Mouse (Mus musculus): Measurements from ENCODE around the gene Dnase1l2. TPM values are rescaled to one million over a fixed set of nuclear protein-coding genes. Genes with fewer than 3 reads are reported as not detected.
A peak's percentile ranks its signal among the peaks of the same experiment; 100 is the strongest.

Dnase1l2 gene
- polyA plus RNA-seq, 1 experiment: 18.2 TPM

DNA sequence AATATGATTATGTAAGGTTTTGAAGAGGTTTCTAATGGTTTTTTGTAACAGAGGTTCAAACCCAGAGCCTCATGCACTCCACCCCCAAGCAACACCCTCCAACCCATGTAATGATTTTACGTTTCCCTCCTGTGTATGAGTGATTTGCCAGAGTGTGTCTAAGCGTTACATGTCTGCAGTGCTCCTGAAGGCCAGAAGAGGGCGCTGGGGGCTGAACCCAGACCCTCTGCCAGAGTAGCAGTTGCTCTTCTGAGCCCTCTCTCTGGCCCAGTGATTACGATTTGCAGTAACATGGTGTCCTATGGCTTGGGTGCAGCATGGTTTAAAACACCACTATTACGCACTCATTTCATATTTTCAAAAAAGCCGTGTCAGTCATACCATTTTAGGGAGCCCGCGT is 51.8 kb downstream of the Dnase1l2 start:
- H3K36me3 ChIP-seq (ENCODE audit: control insufficient read depth, insufficient read depth, low read length): no peaks in the 10 kb centered on the region
- no peaks in the 10 kb centered on the region for H3K4me1 ChIP-seq (replicated peaks; ENCODE audit: control insufficient read depth, insufficient read depth, low read length)
- H3K4me3 ChIP-seq (ENCODE audit: control insufficient read depth, insufficient read depth, low read length): no peak overlapping the region
- WGBS: 85% methylated on average over 8 of the region's 8 CpGs
- DNase-seq: peak; percentile 15
- no peak overlapping the region for H3K27ac ChIP-seq (ENCODE audit: control insufficient read depth, insufficient read depth, low read length)
- TF ChIP-seq POLR2A (IDR thresholded peaks at IDR 0.05; ENCODE audit: control insufficient read depth, extremely low read depth, insufficient read depth, low read length, poor library complexity) (no peak), CTCF (IDR thresholded peaks at IDR 0.05; ENCODE audit: borderline replicate concordance, control insufficient read depth, extremely low read depth, insufficient read depth, low read length, poor library complexity) (peak; percentile 42; the same call in 1 of the 2 replicates)
- H3K27me3 ChIP-seq (ENCODE audit: control insufficient read depth, insufficient read depth, low read length): no peaks in the 10 kb centered on the region

Other genes starting within 250 kb of the Dnase1l2 start
- 14.5 and 16.8 TPM in 2 replicates for gene Tbc1d24, start 237.5 kb downstream of the Dnase1l2 start, polyA plus RNA-seq (2012; rRNA removed)
- gene Ntn3, start 233.6 kb downstream of the Dnase1l2 start, polyA plus RNA-seq (2012; rRNA removed): 0.71 and 1.5 TPM in 2 replicates
- gene Tedc2, start 222.3 kb downstream of the Dnase1l2 start, polyA plus RNA-seq (2012; rRNA removed): 17.6 and 20.0 TPM in 2 replicates
- 64.5 and 86.9 TPM in 2 replicates for gene Ccnf, start 191.6 kb downstream of the Dnase1l2 start, polyA plus RNA-seq (2012; rRNA removed)
- gene Abca17, start 92.0 kb downstream of the Dnase1l2 start, polyA plus RNA-seq (2012; rRNA removed): 0.06 and 0.13 TPM in 2 replicates
- gene Abca3, start 91.2 kb downstream of the Dnase1l2 start, polyA plus RNA-seq (2012; rRNA removed): 33.9 and 34.8 TPM in 2 replicates
- gene Rnps1, start 28.5 kb downstream of the Dnase1l2 start, polyA plus RNA-seq (2012; rRNA removed): 241 and 251 TPM in 2 replicates
- 41.6 and 57.0 TPM in 2 replicates for gene Eci1, start 16.5 kb downstream of the Dnase1l2 start, polyA plus RNA-seq (2012; rRNA removed)
- gene E4f1, start 27.2 kb upstream of the Dnase1l2 start, polyA plus RNA-seq (2012; rRNA removed): 166 and 188 TPM in 2 replicates
- gene Pgp, start 27.3 kb upstream of the Dnase1l2 start, polyA plus RNA-seq (2012; rRNA removed): 58.8 and 65.4 TPM in 2 replicates
- 0.57 and 0.97 TPM in 2 replicates for gene Bricd5, start 30.8 kb upstream of the Dnase1l2 start, polyA plus RNA-seq (2012; rRNA removed)
- gene Mlst8, start 36.0 kb upstream of the Dnase1l2 start, polyA plus RNA-seq (2012; rRNA removed): 78.9 and 84.5 TPM in 2 replicates
- 0.15 and 0.20 TPM in 2 replicates for gene Caskin1, start 45.5 kb upstream of the Dnase1l2 start, polyA plus RNA-seq (2012; rRNA removed)
- gene Traf7, start 84.8 kb upstream of the Dnase1l2 start, polyA plus RNA-seq (2012; rRNA removed): 339 and 362 TPM in 2 replicates
- gene Rab26, start 91.1 kb upstream of the Dnase1l2 start, polyA plus RNA-seq (2012; rRNA removed): 1.6 and 1.9 TPM in 2 replicates
- 85.0 and 92.8 TPM in 2 replicates for gene Pkd1, start 106.7 kb upstream of the Dnase1l2 start, polyA plus RNA-seq (2012; rRNA removed)
- 163 and 173 TPM in 2 replicates for gene Tsc2, start 189.5 kb upstream of the Dnase1l2 start, polyA plus RNA-seq (2012; rRNA removed)
- gene Nthl1, start 189.6 kb upstream of the Dnase1l2 start, polyA plus RNA-seq (2012; rRNA removed): 9.7 and 9.8 TPM in 2 replicates
- gene Slc9a3r2, start 207.2 kb upstream of the Dnase1l2 start, polyA plus RNA-seq (2012; rRNA removed): 13.5 and 19.6 TPM in 2 replicates
- gene Npw, start 215.4 kb upstream of the Dnase1l2 start, polyA plus RNA-seq (2012; rRNA removed): 0.35 and 0.64 TPM in 2 replicates
- 118 and 123 TPM in 2 replicates for gene Zfp598, start 226.6 kb upstream of the Dnase1l2 start, polyA plus RNA-seq (2012; rRNA removed)
- 0.29 and 0.32 TPM in 2 replicates for gene Syngr3, start 246.8 kb upstream of the Dnase1l2 start, polyA plus RNA-seq (2012; rRNA removed)